Mouse (Mus musculus): Measurements from ENCODE around the gene Prmt1. TPM values are rescaled to one million over a fixed set of nuclear protein-coding genes. Genes with fewer than 3 reads are reported as not detected.

Gene Prmt1
- total RNA-seq, 2 experiments from 2014 or later: 30.6 to 73.4 TPM

GRCm38 (mm10) chr7:44983944-44984832 is 2.2 kb downstream of the Prmt1 start:
- no peak for ATAC-seq (replicated peaks; ENCODE audit: low FRiP score, poor library complexity, severe bottlenecking)

GRCm38 (mm10) chr7:44983085-44983484 is 3.3 kb downstream of the Prmt1 start:
- ATAC-seq (replicated peaks; ENCODE audit: low FRiP score, poor library complexity, severe bottlenecking): peak; percentile 50

GRCm38 (mm10) chr7:44981539-44981938 is 4.8 kb downstream of the Prmt1 start:
- ATAC-seq (replicated peaks; ENCODE audit: low FRiP score, poor library complexity, severe bottlenecking): no peak

GRCm38 (mm10) chr7:44978300-44978699 is 8.1 kb downstream of the Prmt1 start:
- ATAC-seq (replicated peaks; ENCODE audit: low FRiP score, poor library complexity, severe bottlenecking): no peak

GRCm38 (mm10) chr7:44975117-44975419 is 11.3 kb downstream of the Prmt1 start:
- ATAC-seq (replicated peaks; ENCODE audit: low FRiP score, poor library complexity, severe bottlenecking): peak; percentile 3; the same call in 1 of the 2 replicates

- ATAC-seq (replicated peaks; ENCODE audit: low FRiP score, poor library complexity, severe bottlenecking): peak; percentile 83
Measured at GRCm38 (mm10) chr7:44974383-44975116, 11.8 kb downstream of the Prmt1 start, which contains the start of gene Cpt1c. Cpt1c (minus strand) TSS chr7:44974851.

GRCm38 (mm10) chr7:44973415-44974130 is 12.8 kb downstream of the Prmt1 start:
- no peak for ATAC-seq (replicated peaks; ENCODE audit: low FRiP score, poor library complexity, severe bottlenecking)

- no peak for ATAC-seq (replicated peaks; ENCODE audit: low FRiP score, poor library complexity, severe bottlenecking)
Measured at GRCm38 (mm10) chr7:44971142-44971541, 15.2 kb downstream of the Prmt1 start.

GRCm38 (mm10) chr7:44970231-44970691 is 16.1 kb downstream of the Prmt1 start:
- ATAC-seq (replicated peaks; ENCODE audit: low FRiP score, poor library complexity, severe bottlenecking): no peak

GRCm38 (mm10) chr7:44966638-44967037 is 19.7 kb downstream of the Prmt1 start:
- ATAC-seq (replicated peaks; ENCODE audit: low FRiP score, poor library complexity, severe bottlenecking): no peak

GRCm38 (mm10) chr7:44965975-44966374 is 20.4 kb downstream of the Prmt1 start:
- no peak for ATAC-seq (replicated peaks; ENCODE audit: low FRiP score, poor library complexity, severe bottlenecking)

- ATAC-seq (replicated peaks; ENCODE audit: low FRiP score, poor library complexity, severe bottlenecking): no peak
Measured at GRCm38 (mm10) chr7:44964990-44965389, 21.4 kb downstream of the Prmt1 start.

GRCm38 (mm10) chr7:44962831-44963230 is 23.5 kb downstream of the Prmt1 start:
- ATAC-seq (replicated peaks; ENCODE audit: low FRiP score, poor library complexity, severe bottlenecking): no peak

- no peak for ATAC-seq (replicated peaks; ENCODE audit: low FRiP score, poor library complexity, severe bottlenecking)
Measured at GRCm38 (mm10) chr7:44962337-44962736, 24.0 kb downstream of the Prmt1 start.

- ATAC-seq (replicated peaks; ENCODE audit: low FRiP score, poor library complexity, severe bottlenecking): no peak
Measured at GRCm38 (mm10) chr7:44960512-44960910, 25.9 kb downstream of the Prmt1 start.

- ATAC-seq (replicated peaks; ENCODE audit: low FRiP score, poor library complexity, severe bottlenecking): no peak
Measured at GRCm38 (mm10) chr7:44959874-44960511, 26.4 kb downstream of the Prmt1 start.

GRCm38 (mm10) chr7:44959281-44959680 is 27.1 kb downstream of the Prmt1 start:
- no peak for ATAC-seq (replicated peaks; ENCODE audit: low FRiP score, poor library complexity, severe bottlenecking)

- no peak; the same call in 1 of the 2 replicates for ATAC-seq (replicated peaks; ENCODE audit: low FRiP score, poor library complexity, severe bottlenecking)
Measured at GRCm38 (mm10) chr7:44958208-44958607, 28.2 kb downstream of the Prmt1 start.

GRCm38 (mm10) chr7:44957183-44957835 is 29.1 kb downstream of the Prmt1 start:
- ATAC-seq (replicated peaks; ENCODE audit: low FRiP score, poor library complexity, severe bottlenecking): no peak
